9 mouse cellular contexts compared by ENCODE assay signal in the genomic region with DNA sequence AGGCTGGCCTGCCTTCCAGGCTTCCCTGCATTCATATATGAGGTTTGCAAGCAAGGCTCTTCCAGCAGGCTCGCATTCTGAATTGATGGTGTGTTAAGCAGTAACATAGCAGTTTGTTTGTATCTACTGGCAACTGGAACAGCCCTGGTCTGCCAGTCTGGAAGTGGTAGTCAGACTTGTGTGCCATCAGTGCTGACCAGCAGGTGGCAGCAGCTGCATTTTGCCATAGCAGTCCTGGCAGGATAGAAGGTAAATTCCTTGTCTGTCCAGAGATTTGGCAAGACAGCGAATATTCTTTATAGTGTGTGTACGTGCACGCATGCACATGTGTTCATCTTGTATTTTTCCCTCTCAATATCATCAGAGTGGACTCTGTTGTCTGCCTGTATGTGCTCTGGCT.
DNase-seq lines count a peak whose midpoint lies in the region; ATAC-seq and TF ChIP-seq lines count a peak whose summit lies in the region.
"Had no signal": no experiment of that assay in that cellular context is flagged by ENCODE, and none has a peak within 500 bp of the region (broad histone marks: within the 10 kb centered on the region; RNA-seq: fewer than 3 reads in every experiment).

No protein-coding gene starts in this region.

- peak; percentile 42 for DNase-seq in T-cell, adult 2 months (ENCODE audit: low spot score)
- peak; percentile 49 to 70 for DNase-seq in gastrocnemius, adult 8-10 months (ENCODE audit: low spot score in 2 of 2)
- DNase-seq in induced T-regulatory cell, adult 2 months (ENCODE audit: low read depth) = peak; percentile 56
- DNase-seq in left cerebral cortex, adult 8-10 months (ENCODE audit: low spot score in 2 of 2) = peak; percentile 75
- DNase-seq in right cerebral cortex, postnatal 36 days (ENCODE audit: low spot score in 2 of 2) = peak; percentile 84
- DNase-seq in urinary bladder, postnatal 4 days (ENCODE audit: low spot score in 2 of 2) = peak; percentile 64 to 78

- no peak overlapping the region for H3K4me3 ChIP-seq in cortical plate, adult 2 months (ENCODE audit: insufficient read depth, low read length)
- H3K4me3 ChIP-seq: myocyte had no signal

- H3K27ac ChIP-seq in cortical plate, adult 2 months (ENCODE audit: insufficient read depth, low read length) = no peak overlapping the region

- H3K4me1 ChIP-seq in cortical plate, adult 2 months (ENCODE audit: control insufficient read depth, insufficient read depth, low read length) = no peaks in the 10 kb centered on the region

- no peak for TF ChIP-seq POLR2A in cortical plate, adult 2 months (IDR thresholded peaks at IDR 0.05; ENCODE audit: extremely low read depth, insufficient read depth, low read length)

- ATAC-seq in megakaryocyte progenitor cell, adult 5-6 weeks (replicated peaks; ENCODE audit: poor library complexity) = peak; percentile 86

- TF ChIP-seq CTCF in cortical plate, adult 2 months (IDR thresholded peaks at IDR 0.05; ENCODE audit: extremely low read depth, insufficient read depth, low read length) = peak; percentile 97
